Mouse (Mus musculus) adrenal gland, postnatal 14 days (tissue): Measurements from ENCODE around the gene Ubd. TPM values are rescaled to one million over a fixed set of nuclear protein-coding genes. Genes with fewer than 3 reads are reported as not detected.
A peak's percentile ranks its signal among the peaks of the same experiment; 100 is the strongest.
"Not testable (repeated sequence)": the region's sequence is repeated elsewhere in the genome, so short reads cannot be mapped to it uniquely, and the experiment has no call there.

ENCODE experiments used
- DNase-seq: peaks from one replicate; pipeline ENCODE4 v3.0.0; 2021; ENCODE audit warnings: mixed read lengths
- long read RNA-seq, 2 experiments: library from polyadenylated mRNA; stranded (forward); transcript quantifications; one replicate each; pipeline ENCODE4 v2.0.0; 2021
- total RNA-seq: library from RNA; stranded (reverse); gene quantifications from 2 replicates; pipeline ENCODE4 v1.2.3, GENCODE M21; 2021

The Ubd gene
- total RNA-seq, result 3.4 TPM in 1 of 2 replicates, not detected in the other
- long read RNA-seq, experiment 1, partial matches to known transcripts, result 1 of 2 reads
- long read RNA-seq, experiment 1, other reads (novel, unspliced or antisense), result 0 of 2 reads
- long read RNA-seq, experiment 2, partial matches to known transcripts, result 2 of 2 reads
- long read RNA-seq, experiment 2, other reads (novel, unspliced or antisense), result 0 of 2 reads

- DNase-seq, result no peak
Measured at GRCm38 (mm10) chr17:37193656-37194055, at the start of gene Ubd. Ubd (plus strand) TSS chr17:37193892.

- DNase-seq, result no peak
Measured at GRCm38 (mm10) chr17:37161394-37161793, 32.3 kb upstream of the Ubd start, which contains the start of gene Olfr93. Olfr93 (minus strand) TSS chr17:37161494.

GRCm38 (mm10) chr17:37185474-37185873 lies 8.2 kb upstream of the Ubd start:
- no peak for DNase-seq

- DNase-seq, result peak; percentile 46
Measured at GRCm38 (mm10) chr17:37190711-37191110, 3.0 kb upstream of the Ubd start.

GRCm38 (mm10) chr17:37193032-37193431 lies 660 bp upstream of the Ubd start:
- no peak for DNase-seq

GRCm38 (mm10) chr17:37194782-37195181 lies 1.1 kb downstream of the Ubd start:
- peak; percentile 17 for DNase-seq

GRCm38 (mm10) chr17:37196845-37197724 lies 3.4 kb downstream of the Ubd start:
- peak; percentile 13 for DNase-seq

GRCm38 (mm10) chr17:37200894-37201293 lies 7.2 kb downstream of the Ubd start, which contains the start of gene Olfr94:
Olfr94 (minus strand) TSS chr17:37200994.
- DNase-seq, result no peak

- peak; percentile 85 for DNase-seq
Measured at GRCm38 (mm10) chr17:37203206-37203916, 9.7 kb downstream of the Ubd start.

- DNase-seq, result no peak
Measured at GRCm38 (mm10) chr17:37203917-37204236, 10.2 kb downstream of the Ubd start.

- DNase-seq, result no peak
Measured at GRCm38 (mm10) chr17:37210884-37211768, 17.4 kb downstream of the Ubd start.

GRCm38 (mm10) chr17:37213018-37213417 lies 19.3 kb downstream of the Ubd start, which contains the start of gene Olfr95:
Olfr95 (minus strand) TSS chr17:37213118.
- DNase-seq, result no peak

- DNase-seq, result peak; percentile 32
Measured at GRCm38 (mm10) chr17:37218486-37218885, 24.8 kb downstream of the Ubd start.

GRCm38 (mm10) chr17:37219846-37220245 lies 26.2 kb downstream of the Ubd start, which contains the start of gene Olfr96:
Olfr96 (plus strand) TSS chr17:37220146.
- no peak for DNase-seq

GRCm38 (mm10) chr17:37221879-37222278 lies 28.2 kb downstream of the Ubd start:
- DNase-seq, result no peak

- not testable (repeated sequence) for DNase-seq
Measured at GRCm38 (mm10) chr17:37237230-37237629, 43.5 kb downstream of the Ubd start, which contains the start of gene Olfr97. Olfr97 (minus strand) TSS chr17:37237330.

GRCm38 (mm10) chr17:37242198-37242597 lies 48.5 kb downstream of the Ubd start:
- DNase-seq, result no peak
